Mouse (Mus musculus) right cerebral cortex, postnatal 10 days (tissue): ENCODE measurements around the gene Ube3c.

Experiments
- DNase-seq, 2 experiments: peaks; one replicate each; pipeline ENCODE4 v3.0.0; 2021; ENCODE audit warnings: low spot score in 2 of 2

Gene Ube3c

DNA sequence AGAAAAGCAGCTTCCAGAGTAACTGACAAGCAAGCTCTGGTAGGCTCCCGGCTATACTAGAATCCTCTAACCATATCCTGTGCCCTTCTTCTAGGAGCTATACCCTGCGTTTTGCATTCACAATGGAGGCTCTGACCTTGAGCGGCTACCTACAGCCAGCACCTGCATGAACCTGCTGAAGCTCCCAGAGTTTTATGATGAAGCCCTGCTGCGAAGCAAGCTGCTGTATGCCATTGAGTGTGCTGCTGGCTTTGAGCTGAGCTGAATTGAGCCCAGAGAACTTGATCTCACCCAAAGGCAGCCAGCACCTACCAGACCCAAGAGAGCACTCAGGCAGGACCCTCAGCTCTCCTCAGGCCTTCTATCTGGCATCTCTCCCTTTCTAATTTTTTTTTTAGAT is 105.3 kb downstream of the Ube3c start:
- no peak for DNase-seq

- DNase-seq: no peak
Measured at GRCm38 (mm10) chr5:29676445-29676844, 107.4 kb downstream of the Ube3c start.

GRCm38 (mm10) chr5:29685085-29685484 is 116.0 kb downstream of the Ube3c start:
- no peak for DNase-seq

DNA sequence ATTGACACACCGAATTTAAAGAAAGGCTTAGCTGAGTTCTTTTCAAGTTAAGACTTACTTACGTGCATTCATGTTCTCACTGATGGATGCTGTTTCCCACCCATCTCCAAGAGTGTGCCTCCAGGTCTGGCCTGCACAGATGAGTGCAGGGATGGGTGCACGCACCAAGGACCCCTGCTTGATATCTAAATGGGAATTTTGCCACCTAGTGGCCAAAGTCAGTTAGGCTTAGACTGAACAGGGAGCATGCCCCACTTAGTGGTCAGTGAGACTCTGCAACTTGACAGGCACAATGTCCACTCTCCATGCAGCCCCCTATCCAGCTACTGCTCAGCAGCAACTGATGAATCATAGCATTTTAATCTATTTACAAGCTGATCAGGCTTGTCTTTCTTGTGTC is 118.6 kb downstream of the Ube3c start:
- peak in 1 of 2 experiments; percentile 30 for DNase-seq

GRCm38 (mm10) chr5:29688352-29688751 is 119.3 kb downstream of the Ube3c start:
- DNase-seq: no peak

DNA sequence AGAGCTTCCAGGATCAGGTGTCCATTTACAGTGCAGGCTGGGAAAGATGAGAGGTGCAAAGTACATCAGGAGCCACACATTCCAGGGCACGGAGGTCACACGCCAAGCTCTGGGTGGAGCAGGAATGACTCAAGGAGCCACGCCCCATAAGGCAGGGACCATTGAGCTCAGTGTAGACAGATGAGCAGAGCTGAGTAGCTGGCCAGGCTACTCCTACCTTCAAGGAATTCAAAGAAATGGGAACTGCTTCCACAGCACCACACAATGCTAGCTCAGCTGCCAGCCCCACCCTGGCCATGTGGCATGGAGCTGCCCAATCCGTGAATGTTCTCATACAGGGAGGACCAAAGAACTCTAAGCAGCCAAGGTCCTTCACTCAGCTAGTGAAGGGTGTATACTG is 129.5 kb downstream of the Ube3c start:
- no peak for DNase-seq

DNA sequence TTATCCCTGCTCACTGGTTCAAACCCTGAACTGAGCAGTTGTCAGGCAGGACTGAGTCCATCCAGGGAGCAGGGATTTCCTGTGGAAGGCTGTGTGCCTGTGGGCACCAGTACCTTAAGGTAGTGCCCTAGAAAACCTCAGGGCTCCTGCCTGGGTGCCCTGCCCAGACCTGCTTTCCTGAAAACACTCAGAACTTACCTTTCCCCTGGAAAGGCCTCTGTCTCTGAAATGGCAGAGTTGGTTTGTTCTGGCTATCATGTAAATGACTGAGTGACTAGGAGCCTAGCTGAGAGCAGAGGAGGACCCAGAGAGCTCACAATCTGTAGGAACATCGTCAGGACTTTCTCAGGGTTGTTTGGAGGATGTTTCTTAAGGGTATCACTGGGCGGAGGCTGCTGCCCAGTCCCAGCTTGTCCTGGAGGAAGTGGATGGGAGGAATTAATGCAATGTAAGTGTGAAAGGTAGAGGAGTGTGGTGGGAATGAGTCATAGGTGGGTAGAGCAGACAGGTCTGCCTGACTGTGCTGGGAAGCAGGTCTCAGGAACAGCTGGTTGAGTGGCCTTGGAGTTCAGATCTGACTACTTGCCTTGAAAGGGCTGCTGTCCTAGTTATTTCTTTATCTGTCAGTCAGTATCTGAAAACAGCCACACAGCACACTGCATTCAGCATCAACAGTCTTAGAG is 130.6 kb downstream of the Ube3c start:
- DNase-seq: no peak

- no peak for DNase-seq
Measured at GRCm38 (mm10) chr5:29707241-29707640, 138.2 kb downstream of the Ube3c start.

- DNase-seq: no peak
Measured at GRCm38 (mm10) chr5:29708258-29708657, 139.2 kb downstream of the Ube3c start.

DNA sequence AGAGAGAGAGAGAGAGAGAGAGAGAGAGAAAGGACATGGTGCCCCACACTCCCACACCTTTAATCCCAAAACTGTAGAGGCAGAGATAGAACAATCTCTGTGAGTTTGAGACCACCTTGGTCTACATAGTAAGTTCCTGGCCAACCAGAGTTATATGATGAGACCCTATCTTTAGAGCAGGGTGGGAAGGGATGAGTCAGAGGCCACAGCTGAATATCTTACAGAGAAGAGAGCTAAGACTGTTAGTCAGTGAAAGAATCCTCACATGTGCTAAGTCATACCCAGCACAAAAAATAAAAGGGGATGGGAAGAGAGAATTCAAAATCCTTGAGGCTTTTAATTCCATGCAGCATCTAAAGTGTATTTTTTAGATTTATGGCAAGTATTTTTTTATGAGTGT is 142.6 kb downstream of the Ube3c start:
- no peak for DNase-seq

DNA sequence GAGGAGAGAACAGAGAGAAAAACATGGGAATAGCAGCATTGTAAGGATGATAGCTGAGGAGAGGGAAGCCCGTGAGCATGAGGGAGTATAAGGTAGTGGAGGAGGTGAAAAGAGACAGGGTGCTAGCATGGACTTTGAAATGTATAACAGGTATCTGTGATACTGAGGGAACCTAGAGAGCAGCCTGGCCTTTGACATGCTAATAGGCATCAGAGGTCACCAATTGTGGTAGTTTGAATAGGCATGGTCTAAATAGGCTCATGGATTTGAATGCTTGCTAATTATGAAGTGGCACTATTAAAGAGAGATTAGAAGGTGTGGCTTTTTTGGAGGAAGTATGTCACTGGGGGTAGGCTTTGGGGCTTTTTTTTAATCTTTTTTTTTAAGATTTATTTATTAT is 143.9 kb downstream of the Ube3c start:
- DNase-seq: no peak

- no peak for DNase-seq
Measured at GRCm38 (mm10) chr5:29721159-29721558, 152.1 kb downstream of the Ube3c start.

DNA sequence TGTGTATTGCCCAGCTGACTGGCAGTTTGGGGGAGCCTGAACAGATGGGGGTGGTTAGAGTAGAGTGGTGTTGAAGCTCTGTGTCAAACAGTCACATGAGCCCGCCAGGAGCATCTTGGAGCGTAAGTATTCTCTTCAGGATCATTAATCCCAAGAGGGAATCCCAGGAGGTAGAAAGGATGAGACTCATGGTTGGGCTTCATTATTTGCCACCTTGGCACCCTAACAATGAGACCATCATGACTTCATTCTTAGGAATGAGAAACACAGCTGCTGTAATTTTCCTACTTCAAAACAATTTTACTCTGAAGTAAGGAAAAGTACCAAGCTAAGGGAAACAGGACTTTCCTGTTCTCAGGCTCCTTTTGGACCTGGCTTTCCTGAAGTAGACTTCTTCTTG is 156.3 kb downstream of the Ube3c start:
- no peak for DNase-seq
